Mouse (Mus musculus): ENCODE results near the gene Hspbap1.

Gene Hspbap1

DNA sequence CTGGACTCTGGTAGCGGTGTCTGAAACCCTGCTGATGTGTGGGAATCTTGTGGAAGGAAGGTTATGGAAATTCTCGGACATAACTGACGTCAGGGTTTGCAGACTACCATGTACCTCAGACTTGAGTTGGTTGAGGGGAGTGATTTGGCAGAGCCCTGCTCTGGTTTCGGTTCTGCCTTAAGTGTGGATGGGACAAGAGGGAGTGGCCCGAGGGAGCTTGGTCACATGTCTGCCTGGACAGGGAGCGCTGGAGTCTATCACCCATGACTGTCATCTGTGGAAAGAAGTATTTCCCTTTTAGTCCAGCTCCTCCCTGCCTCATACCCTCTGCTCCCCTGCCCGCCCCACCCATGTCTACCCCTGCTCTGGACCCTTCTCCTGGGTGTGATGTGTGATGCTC lies 32.0 kb downstream of the Hspbap1 start:
- DNase-seq (ENCODE audit: low spot score): no peak

- DNase-seq (ENCODE audit: low spot score): no peak
Observed at GRCm38 (mm10) chr16:35803723-35804122, 33.5 kb downstream of the Hspbap1 start.

GRCm38 (mm10) chr16:35806973-35807662 lies 36.9 kb downstream of the Hspbap1 start:
- DNase-seq (ENCODE audit: low spot score): no peak

- no peak for DNase-seq (ENCODE audit: low spot score)
Observed at GRCm38 (mm10) chr16:35807663-35807992, 37.5 kb downstream of the Hspbap1 start.

DNA sequence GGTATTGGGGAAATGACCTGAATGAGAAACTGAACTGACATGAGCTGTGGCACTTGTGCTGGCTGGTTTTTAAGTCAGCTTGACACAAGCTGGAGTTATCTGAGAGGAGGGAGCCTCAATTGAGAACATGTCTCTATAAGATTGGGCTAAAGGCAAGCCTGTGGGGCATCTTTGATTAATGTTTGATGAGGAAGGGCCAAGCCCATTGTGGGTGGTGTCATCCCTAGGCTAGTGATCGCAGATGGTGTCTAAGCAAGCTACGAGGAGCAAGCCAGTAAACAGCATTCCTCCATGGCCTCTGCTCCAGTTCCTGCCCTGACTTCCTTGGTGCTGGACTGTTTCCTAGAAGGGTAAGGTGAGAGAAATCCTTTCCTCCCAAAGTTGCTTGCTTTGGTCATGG lies 38.7 kb downstream of the Hspbap1 start:
- DNase-seq (ENCODE audit: low spot score): no peak

GRCm38 (mm10) chr16:35813119-35813518 lies 42.9 kb downstream of the Hspbap1 start:
- no peak for DNase-seq (ENCODE audit: low spot score)

DNA sequence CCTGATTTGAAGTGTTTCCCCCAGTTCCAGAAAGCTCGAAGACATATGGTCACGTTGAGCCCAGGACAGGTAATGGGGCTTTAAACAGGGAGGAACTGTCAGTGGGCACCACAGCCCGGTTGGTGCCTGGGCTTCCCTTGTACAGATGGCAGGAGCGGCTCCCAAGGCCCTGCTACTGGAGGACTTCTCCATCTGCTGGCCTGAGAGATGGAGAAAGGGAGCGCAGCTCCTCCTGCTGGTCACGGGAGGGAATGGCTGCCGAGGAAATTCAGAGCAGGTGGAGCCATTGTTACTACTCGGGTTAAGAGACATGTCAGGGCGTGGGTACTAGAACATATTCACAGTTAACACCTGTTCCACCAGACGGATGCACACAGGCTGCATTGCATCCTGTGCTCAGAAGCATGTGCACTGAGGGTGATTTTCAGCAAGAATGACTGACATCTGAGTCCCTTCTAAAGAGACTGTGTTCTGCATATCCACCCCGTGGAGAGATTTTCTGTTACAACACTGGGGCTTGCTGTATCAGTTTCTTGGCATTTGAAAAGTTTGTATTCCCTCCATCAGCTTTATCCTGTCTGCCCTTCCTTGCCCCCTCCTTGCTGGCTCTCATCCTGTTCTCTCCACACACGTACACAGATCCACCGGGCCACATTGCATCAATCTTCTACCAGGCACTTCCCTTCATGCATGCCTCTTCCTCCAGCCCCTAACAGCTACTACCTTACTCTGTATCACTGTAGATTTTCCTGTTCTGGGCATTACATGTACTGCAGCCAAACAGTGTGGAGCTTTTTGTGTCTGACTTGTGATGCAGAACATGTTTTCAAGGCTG lies 47.3 kb downstream of the Hspbap1 start:
- peak; percentile 84 for DNase-seq (ENCODE audit: low spot score)

- peak; percentile 23 for DNase-seq (ENCODE audit: low spot score)
Observed at GRCm38 (mm10) chr16:35829999-35830398, 59.8 kb downstream of the Hspbap1 start.

DNA sequence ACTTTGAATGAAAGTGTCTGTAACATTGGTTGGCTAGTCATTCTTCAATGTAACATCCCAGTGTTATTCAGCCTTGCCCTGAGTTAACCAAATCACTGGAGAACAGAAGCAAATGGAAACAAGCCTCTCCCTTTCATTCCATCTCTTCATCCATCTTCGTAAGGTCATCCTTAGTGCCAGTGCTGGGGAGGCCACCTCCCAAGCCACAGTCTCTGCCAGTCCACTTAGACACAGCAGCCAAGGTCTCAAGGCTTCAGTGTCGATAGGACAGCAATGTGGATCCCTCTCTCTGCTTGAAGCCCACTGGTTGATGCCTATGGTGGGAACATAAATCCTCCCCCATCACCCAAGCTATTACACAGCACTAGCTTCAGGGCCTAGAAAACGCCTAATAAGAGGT lies 62.8 kb downstream of the Hspbap1 start:
- no peak for DNase-seq (ENCODE audit: low spot score)

DNA sequence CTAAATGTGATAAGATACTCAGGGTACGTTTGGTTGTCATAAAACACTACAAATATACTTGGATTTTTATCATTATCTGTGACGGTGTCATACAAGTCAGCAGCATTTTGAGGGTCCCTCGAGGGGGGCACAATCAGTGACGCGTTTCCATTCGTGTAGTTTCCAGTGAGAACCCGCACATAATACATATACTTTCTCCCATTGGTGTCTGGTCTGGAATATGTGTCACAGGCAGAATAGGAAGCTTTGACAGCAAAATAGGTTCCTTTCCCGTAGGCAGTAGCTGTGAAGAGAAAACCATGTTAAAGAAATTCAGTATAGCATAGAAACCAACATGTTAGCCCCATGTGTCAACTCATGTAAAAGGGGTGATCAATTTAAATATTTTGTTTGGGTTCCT lies 64.5 kb downstream of the Hspbap1 start:
- no peak for DNase-seq (ENCODE audit: low spot score)

DNA sequence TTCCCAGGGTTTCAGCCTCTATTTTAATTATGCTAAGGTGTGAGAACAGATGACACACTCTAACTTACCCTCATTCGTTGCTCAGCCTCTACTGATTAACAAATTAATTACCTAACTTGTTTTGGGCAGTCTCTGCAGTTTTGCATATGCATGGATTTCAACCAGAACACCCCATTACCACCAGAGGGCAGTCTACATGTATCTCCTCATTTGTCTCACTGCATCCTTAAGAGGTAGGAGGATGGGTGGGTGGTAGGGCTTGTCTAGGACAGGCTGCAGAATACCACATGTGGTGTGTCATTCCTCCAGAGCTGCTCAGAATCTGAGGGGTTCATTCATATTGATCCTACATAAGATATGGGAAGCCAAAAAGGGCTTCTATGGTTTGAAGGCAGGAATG lies 69.5 kb downstream of the Hspbap1 start:
- DNase-seq (ENCODE audit: low spot score): peak; percentile 55

DNA sequence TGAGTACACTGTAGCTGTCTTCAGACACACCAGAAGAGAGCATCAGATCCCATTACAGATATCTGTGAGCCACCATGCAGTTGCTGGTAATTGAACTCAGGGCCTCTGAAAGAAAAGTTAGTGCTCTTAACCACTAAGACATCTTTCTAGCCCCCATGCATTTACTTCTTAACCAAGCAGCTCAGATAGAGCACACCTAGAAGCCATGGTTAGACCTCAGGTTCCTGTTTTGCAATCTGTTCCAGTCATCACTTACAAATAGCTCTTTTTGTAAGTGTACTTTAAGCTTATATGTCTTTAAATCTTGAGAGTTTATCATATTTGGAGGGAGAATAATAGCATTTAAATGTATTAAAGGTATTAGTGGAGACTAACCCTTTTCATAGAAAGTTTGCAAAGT lies 77.0 kb downstream of the Hspbap1 start:
- DNase-seq (ENCODE audit: low spot score): no peak

- no peak for DNase-seq (ENCODE audit: low spot score)
Observed at GRCm38 (mm10) chr16:35855846-35856245, 85.7 kb downstream of the Hspbap1 start.

GRCm38 (mm10) chr16:35856766-35857165 lies 86.6 kb downstream of the Hspbap1 start:
- DNase-seq (ENCODE audit: low spot score): no peak

GRCm38 (mm10) chr16:35860236-35860635 lies 90.1 kb downstream of the Hspbap1 start:
- no peak for DNase-seq (ENCODE audit: low spot score)

DNA sequence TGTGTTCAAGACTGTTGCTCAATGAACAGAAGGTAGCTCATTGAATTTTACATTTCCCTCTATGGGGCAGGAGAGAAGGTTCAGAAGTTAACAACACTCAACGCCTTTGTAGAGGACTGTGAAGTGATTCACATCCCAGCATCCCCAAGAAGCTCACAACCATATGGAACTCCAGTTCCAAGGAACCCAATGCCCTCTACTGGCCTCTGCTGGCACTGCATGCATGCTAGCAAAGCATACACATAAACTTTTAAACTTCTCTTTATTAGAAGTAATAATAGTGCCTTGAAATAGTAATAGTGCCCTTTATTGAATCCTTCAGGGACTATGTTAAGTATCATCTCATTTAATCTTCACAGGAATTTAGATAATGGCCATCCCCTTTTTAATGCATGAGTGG lies 91.9 kb downstream of the Hspbap1 start:
- no peak for DNase-seq (ENCODE audit: low spot score)

- no peak for DNase-seq (ENCODE audit: low spot score)
Observed at GRCm38 (mm10) chr16:35867726-35868125, 97.6 kb downstream of the Hspbap1 start.

DNA sequence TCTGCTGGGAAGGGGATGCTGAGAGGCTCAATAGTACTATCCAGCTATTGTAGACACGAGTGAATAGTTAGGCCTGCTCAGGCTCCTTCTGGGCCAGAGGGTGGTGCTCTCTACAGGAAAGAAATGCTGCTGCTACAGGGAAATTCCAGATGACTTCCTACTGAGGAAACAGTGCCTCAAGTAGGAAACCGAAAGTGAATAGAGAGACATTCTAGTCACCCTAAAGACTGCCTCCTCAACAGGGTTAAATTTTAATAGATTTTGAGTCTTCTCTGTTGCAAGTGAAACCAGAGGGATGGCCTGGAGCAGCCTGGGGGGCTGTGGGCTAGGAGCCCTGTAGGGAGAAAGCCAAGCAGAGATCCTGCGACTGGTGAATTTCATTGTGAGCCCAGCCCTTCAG lies 99.0 kb downstream of the Hspbap1 start:
- DNase-seq (ENCODE audit: low spot score): no peak

GRCm38 (mm10) chr16:35869656-35870055 lies 99.5 kb downstream of the Hspbap1 start:
- no peak for DNase-seq (ENCODE audit: low spot score)

DNA sequence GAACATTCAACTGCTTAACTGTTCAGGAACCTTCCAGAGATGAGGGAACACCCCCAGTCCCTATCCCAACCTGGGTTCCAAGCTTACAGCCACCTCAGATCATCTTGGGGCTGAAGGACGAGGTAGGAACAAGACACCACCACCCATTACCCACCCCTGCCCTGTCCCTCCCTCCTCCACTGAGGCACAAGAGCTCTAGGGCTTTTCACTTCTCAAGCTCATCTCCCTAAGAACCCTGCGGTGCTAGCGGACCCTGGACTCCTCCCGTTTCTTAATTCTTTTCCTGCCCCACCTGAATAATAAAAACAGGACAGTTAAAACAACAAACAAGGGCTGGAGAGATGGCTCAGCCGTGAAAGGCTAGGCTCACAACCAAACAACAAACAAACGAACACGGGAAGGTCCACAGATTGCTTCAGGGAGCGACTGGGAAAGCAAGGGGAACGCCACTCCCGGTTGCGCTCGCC lies 100.4 kb downstream of the Hspbap1 start:
- DNase-seq (ENCODE audit: low spot score): no peak

DNA sequence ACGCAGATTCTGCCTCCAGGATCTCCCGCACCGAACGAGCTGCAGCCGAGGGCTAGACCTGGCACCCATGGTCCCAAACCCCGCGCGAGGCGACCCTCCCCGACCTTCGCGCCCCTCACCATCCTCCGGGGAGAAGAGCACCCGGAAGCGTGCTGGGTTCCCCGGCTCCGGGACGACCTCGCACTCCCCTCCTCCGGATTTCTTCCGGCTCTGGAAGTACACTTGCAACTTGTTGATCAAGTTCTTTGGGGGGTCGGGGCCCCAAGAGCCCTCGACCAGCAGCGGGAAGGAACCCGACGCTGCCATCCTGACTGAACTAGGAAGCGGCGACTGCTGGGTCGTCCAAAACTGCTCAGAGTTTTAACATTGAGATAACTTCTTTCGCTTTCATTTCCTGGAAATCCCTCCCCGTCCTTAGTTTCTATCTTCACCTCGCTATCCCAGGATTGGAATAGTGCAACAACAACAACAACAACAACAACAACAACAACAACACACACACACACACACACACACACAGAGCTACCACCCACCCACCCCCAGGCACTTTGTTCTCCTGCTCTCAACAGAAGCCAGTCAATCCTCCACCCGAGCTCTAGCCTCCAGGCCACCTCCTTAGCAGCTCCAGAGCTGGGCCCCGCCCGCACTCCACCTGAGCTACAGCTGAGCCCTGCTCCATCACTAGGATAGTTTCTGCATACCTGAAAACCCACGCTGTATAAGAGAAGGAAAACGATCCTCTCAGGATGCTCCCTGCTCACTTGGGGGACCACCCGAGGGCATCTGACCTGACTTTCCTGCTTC lies 101.1 kb downstream of the Hspbap1 start, which contains the start of gene Parp14:
Gene Parp14, minus strand, starts transcription at position 497 of the 804 bp plus-strand sequence.
- peak; percentile 4 for DNase-seq (ENCODE audit: low spot score)

GRCm38 (mm10) chr16:35871898-35872297 lies 101.7 kb downstream of the Hspbap1 start:
- DNase-seq (ENCODE audit: low spot score): no peak

Data from layer of hippocampus, adult 11-12 months (tissue).